Mouse (Mus musculus) midbrain, embryonic 16.5 days (tissue): Measurements from ENCODE around the gene Hspa12b. TPM values are rescaled to one million over a fixed set of nuclear protein-coding genes. Genes with fewer than 3 reads are reported as not detected.

Experiments used
- ATAC-seq: fragments of 200-750 bp; cut with Nextera tagmentation; 2 replicates; pipeline ENCODE4 v1.8.0; 2017; ENCODE audit warnings: moderate TSS enrichment
- H3K27ac ChIP-seq: fragments of 300-500 bp; sonication (generic); 2 replicates; pipeline ENCODE4 v1.5.1; 2014; ENCODE audit warnings: mild to moderate bottlenecking, low read length, mixed read lengths
- H3K27me3 ChIP-seq: fragments of 300-500 bp; sonication (generic); 2 replicates; pipeline ENCODE4 v1.6.1; 2014; ENCODE audit warnings: low read depth, low read length, mixed read lengths; ENCODE audit not compliant: control insufficient read depth, insufficient read depth
- H3K36me3 ChIP-seq: fragments of 300-500 bp; sonication (generic); 2 replicates; pipeline ENCODE4 v1.6.1; 2014; ENCODE audit warnings: mild to moderate bottlenecking, low read length, moderate library complexity, mixed read lengths; ENCODE audit not compliant: control insufficient read depth, insufficient read depth
- H3K4me1 ChIP-seq: fragments of 300-500 bp; sonication (generic); 2 replicates; pipeline ENCODE4 v1.6.1; 2014; ENCODE audit warnings: mild to moderate bottlenecking, low read length, mixed read lengths; ENCODE audit not compliant: control insufficient read depth, insufficient read depth
- H3K4me2 ChIP-seq: fragments of 300-500 bp; sonication (generic); 2 replicates; pipeline ENCODE4 v1.6.1; 2014; ENCODE audit warnings: mild to moderate bottlenecking, low read length, mixed read lengths
- H3K4me3 ChIP-seq: fragments of 300-500 bp; sonication (generic); 2 replicates; pipeline ENCODE4 v1.5.1; 2014; ENCODE audit warnings: low read depth, mild to moderate bottlenecking, low read length, moderate library complexity, mixed read lengths
- H3K9ac ChIP-seq: fragments of 300-500 bp; sonication (generic); 2 replicates; pipeline ENCODE4 v1.6.1; 2014; ENCODE audit warnings: low read depth, low read length, mixed read lengths
- H3K9me3 ChIP-seq: fragments of 300-500 bp; sonication (generic); replicated peaks from 2 replicates; pipeline ENCODE4 v1.6.1; 2014; ENCODE audit warnings: mild to moderate bottlenecking, low read length, mixed read lengths; ENCODE audit not compliant: control insufficient read depth, poor library complexity, severe bottlenecking
- WGBS: fragments of 180-500 bp; shearing (Covaris S2); extraction: QIAGEN DNeasy Blood & Tissue Kit; methylation state at CpG from one replicate; pipeline ENCODE4 v1.1.7; 2014; 5-methylcytosine and 5-hydroxymethylcytosine counted together
- polyA plus RNA-seq: library from polyadenylated mRNA; unstranded; fragments of >200 nt; fragmentation: Nextera tagmentation; extraction: Ambion mirVana; gene quantifications from 2 replicates; pipeline ENCODE4 v1.2.1, GENCODE M21; 2015

Gene Hspa12b
- polyA plus RNA-seq, 1 experiment from 2014 or later, result 5.0 TPM

DNA sequence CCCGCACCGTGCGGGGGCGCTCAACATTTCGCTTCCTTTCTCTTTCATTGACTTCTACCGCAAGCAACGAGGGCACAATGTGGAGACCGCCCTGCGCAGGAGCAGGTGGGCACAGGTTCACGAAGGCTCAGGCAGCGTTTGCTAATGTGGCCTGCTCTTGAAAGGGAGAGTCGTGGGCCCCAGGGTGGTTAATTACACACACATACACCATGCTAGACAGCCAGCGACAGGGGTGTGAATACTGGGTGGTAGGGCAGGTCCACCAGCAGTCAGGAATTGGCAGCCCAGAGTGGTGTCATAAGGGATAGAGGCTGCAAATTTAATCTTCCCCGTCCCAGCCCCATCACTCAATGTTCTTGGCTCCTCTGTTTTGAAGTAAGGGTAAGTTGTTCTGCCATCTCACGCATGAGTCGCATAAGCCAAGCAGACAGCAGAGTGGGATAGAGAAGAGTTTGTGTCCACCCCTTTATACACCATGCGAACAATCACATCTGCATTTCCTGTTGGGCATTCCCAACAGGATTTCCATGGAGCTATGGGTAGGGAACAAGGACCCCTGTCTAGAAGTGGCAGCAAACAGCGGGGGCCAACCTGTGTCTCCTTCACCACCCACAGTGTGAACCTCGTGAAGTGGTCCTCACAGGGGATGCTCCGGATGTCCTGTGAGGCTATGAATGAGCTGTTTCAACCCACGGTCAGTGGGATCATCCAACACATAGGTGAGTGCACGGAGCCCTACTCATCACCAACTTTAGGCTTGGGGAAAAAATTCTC, 16.1 kb downstream of the Hspa12b start:
- H3K9me3 ChIP-seq, result no peaks in the 10 kb centered on the region
- H3K4me2 ChIP-seq, result no peak overlapping the region
- H3K4me3 ChIP-seq, result no peak overlapping the region
- H3K9ac ChIP-seq, result no peak overlapping the region
- H3K36me3 ChIP-seq, result peaks cover 33% of the 10 kb centered on the region
- no peak overlapping the region for H3K27ac ChIP-seq
- WGBS, result 70% methylated on average over 22 of the region's 22 CpGs
- no peaks in the 10 kb centered on the region for H3K27me3 ChIP-seq
- ATAC-seq, result no peak
- no peaks in the 10 kb centered on the region for H3K4me1 ChIP-seq

DNA sequence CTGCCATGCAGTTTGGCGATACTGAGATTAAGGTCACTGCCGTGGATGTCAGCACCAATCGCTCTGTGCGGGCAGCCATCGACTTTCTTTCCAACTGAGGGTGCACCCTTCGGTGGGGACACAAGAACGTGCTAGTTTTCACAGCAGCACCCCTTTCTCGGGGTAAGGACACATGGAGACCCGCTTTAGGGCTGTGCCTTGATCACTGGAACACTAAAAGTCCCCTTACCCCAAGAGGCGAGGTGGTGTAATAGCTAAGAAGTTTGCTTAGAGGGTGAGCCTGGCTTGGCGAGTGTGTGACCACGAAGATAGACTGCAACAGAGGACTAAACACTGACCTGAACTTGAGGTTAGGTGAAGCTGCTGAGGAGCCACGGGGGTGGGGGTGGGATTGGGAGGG, 18.0 kb downstream of the Hspa12b start:
- Histone ChIP-seq H3K4me3 (no peak overlapping the region), H3K9me3 (no peaks in the 10 kb centered on the region), H3K4me2 (no peak overlapping the region), H3K27ac (no peak overlapping the region), H3K9ac (no peak overlapping the region), H3K4me1 (no peaks in the 10 kb centered on the region), H3K36me3 (peaks cover 43% of the 10 kb centered on the region), H3K27me3 (no peaks in the 10 kb centered on the region)
- WGBS, result 76% methylated on average over 13 of the region's 13 CpGs
- no peak for ATAC-seq

DNA sequence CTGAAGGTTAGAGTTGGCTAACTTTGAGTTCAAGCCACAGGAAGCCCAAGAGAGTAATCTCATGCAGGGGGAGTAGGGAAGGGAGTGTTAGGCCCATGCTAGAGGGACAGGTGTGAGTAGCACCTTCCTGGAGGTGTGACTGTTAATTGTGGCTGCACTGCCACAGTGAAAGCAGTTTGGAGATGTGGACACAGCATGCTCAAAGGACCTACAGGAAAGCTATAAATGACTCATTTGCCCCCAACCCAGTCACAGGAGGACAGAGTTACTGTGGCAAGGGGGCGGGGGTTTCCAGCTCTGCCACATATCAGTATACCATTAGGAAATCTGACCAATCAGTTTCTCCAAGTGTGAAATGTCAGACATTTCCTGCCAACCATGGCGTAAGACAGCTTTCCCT, 18.5 kb downstream of the Hspa12b start:
- H3K36me3 ChIP-seq, result peaks cover 43% of the 10 kb centered on the region
- ATAC-seq, result no peak

DNA sequence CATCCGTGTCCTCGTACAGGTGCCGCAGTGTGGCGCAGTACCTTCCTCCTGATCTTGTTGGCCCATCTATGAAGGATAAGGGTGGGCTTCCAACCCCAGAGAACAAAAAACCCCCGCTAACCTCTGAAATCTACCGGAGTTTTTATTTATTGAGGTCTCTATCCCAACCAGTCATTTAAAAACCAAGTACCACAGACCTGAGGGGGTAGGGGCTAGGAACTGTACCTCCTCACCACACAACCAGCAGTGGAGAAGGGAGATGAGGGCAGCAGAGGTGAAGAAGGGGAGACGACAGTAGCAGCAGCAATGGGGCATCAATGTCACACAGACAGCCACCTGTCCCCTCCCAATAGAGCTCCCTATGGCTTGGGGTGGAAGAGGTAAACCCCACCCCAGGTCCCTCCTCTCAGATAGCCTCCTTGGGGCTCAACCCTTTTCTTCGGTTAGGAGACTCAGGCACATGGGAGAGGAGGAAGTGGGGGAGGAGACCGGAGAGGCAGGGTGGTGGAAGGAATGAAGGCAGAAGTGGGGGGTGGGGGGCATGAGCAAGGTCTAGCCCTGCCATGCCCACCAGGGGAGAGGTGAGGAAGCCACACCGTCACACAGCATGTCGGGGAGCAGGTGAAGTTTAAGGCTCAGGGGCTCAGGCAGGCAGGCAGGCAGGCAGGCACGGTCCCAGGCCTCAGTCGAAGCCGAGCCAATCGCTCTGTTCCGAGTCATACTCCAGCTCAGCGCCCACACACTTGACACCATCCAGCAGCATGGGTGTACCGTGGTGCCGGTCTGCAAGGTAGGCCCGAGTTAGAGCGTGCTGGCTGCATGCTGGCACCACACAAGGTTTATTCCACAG, 19.3 kb downstream of the Hspa12b start:
- no peaks in the 10 kb centered on the region for H3K27me3 ChIP-seq
- no peak overlapping the region; the same call in 1 of the 2 replicates for H3K9ac ChIP-seq
- no peak overlapping the region for H3K27ac ChIP-seq
- H3K4me1 ChIP-seq, result no peaks in the 10 kb centered on the region
- H3K9me3 ChIP-seq, result no peaks in the 10 kb centered on the region
- no peak overlapping the region for H3K4me2 ChIP-seq
- H3K36me3 ChIP-seq, result peaks cover 43% of the 10 kb centered on the region
- H3K4me3 ChIP-seq, result no peak overlapping the region
- no peak for ATAC-seq
- WGBS, result 95% methylated on average over 21 of the region's 21 CpGs

More for the DNA sequence above, 18.5 kb downstream of the Hspa12b start:
- 88% methylated on average over 2 of the region's 2 CpGs for WGBS
- no peak overlapping the region for H3K4me3 ChIP-seq
- H3K4me1 ChIP-seq, result no peaks in the 10 kb centered on the region
- no peak overlapping the region for H3K4me2 ChIP-seq
- H3K27me3 ChIP-seq, result no peaks in the 10 kb centered on the region
- H3K9me3 ChIP-seq, result no peaks in the 10 kb centered on the region
- H3K27ac ChIP-seq, result no peak overlapping the region
- no peak overlapping the region for H3K9ac ChIP-seq

DNA sequence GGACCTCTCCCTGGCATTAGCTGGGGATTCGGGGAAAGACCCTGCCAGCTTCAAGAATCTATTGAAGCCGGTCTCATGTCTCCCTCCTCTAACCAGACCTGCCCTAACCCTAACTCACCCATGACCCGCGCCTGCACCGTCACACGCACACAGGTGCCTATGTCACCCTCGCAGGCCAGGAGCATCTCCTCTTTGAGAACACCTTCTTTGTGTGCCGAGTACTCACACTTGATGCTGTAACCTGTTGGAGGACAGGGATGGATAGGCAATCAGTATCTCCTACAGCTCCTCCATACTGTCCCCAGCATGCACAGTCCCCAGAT, 19.9 kb downstream of the Hspa12b start:
- ATAC-seq, result no peak
- no peak overlapping the region for H3K4me2 ChIP-seq
- H3K9me3 ChIP-seq, result no peaks in the 10 kb centered on the region
- H3K4me3 ChIP-seq, result no peak overlapping the region
- H3K9ac ChIP-seq, result no peak overlapping the region
- no peaks in the 10 kb centered on the region for H3K27me3 ChIP-seq
- H3K36me3 ChIP-seq, result peaks cover 43% of the 10 kb centered on the region
- 95% methylated on average over 8 of the region's 8 CpGs for WGBS
- H3K27ac ChIP-seq, result no peak overlapping the region
- H3K4me1 ChIP-seq, result no peaks in the 10 kb centered on the region

DNA sequence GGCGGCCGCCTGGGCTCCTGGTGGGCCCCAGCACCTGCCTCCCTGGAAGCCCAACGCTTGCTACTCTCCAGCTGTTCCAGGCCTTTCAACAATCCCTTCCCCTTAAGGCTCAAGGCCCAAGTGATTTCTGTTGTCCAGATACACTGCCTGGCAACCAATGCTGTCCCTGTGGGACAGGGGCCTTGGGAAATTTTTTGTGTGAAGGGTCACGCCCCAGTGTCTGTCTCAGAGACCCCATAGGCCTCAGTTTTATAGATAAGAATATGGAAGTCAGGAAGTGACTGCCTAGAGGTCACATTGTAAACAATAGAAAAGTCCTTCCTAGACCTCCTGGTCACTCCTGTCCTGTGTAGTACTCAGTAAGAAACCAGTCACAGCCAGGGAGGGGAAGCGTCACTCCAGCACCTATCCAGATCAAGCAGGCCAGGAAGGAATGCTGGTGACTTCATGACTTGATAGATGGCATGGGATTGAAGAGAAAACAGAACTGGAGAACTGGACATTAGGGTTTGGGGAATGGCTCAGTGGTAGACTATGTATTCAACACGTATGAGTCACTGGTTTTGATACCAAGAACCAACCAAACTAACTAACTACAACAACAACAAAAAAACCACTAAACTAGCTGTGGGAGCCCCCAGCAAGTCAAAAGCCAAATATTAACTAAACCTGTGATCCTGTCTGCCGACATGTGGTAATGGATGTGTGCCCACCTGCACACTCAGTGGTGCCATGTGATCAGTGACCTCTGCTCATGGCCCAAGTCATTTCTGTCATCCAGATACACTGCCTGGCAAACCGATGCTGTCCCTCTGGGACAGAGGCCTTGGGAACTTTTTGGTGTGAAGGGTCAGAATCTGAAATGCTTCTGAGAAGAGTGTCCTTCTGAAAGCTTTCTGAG, 21.5 kb downstream of the Hspa12b start:
- 91% methylated on average over 8 of the region's 8 CpGs for WGBS
- H3K4me2 ChIP-seq, result no peak overlapping the region
- no peaks in the 10 kb centered on the region for H3K4me1 ChIP-seq
- no peak overlapping the region for H3K27ac ChIP-seq
- no peaks in the 10 kb centered on the region for H3K9me3 ChIP-seq
- H3K4me3 ChIP-seq, result no peak overlapping the region
- H3K27me3 ChIP-seq, result no peaks in the 10 kb centered on the region
- ATAC-seq, result no peak
- H3K9ac ChIP-seq, result no peak overlapping the region
- H3K36me3 ChIP-seq, result peaks cover 40% of the 10 kb centered on the region

DNA sequence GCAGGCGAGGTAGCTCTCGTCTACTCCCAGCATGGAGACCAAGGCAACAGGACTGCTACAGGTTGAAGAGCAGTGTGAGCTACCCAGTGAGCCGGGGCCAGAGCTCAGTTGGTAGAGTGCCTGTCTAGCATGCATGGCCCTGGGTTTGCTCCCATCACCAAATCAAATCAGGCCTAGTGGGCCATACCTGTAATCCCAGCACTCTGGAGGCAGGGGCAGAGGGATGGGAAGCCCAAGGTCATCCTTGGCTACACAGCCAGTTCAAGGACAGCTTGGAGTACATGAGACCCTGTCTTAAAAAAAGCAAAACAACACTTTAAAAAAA, 22.1 kb downstream of the Hspa12b start:
- 97% methylated on average over 3 of the region's 3 CpGs for WGBS
- Histone ChIP-seq H3K9ac (no peak overlapping the region), H3K4me3 (no peak overlapping the region), H3K27ac (no peak overlapping the region), H3K4me2 (no peak overlapping the region), H3K9me3 (no peaks in the 10 kb centered on the region), H3K4me1 (no peaks in the 10 kb centered on the region), H3K27me3 (no peaks in the 10 kb centered on the region), H3K36me3 (peaks cover 37% of the 10 kb centered on the region)
- no peak for ATAC-seq

DNA sequence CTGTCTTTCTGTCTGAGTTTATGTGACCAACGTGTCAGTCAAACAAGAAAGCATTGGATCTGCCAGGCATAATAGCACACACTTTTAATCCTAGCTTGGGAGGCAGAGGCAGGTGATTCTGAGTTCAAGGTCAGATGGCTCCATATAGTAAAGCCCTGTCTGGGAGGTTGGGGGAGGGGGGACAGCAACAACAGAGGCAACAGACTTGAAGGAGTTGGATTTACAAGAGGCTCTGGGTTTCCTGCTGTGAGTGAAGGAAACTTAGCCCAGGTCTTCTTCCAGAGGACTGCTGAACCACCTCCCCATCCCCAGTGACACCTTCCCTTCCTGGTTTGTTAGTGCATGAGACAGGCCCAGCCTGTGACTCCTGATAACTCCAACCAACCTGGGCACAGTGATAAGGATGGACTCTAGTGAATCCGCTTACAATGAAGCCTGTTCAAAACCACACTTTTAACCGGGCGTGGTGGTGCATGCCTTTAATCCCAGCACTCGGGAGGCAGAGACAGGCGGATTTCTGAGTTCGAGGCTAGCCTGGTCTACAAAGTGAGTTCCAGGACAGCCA, 25.2 kb downstream of the Hspa12b start:
- Histone ChIP-seq H3K36me3 (peaks cover 19% of the 10 kb centered on the region), H3K9ac (no peak overlapping the region), H3K4me3 (no peak overlapping the region), H3K27me3 (no peaks in the 10 kb centered on the region), H3K27ac (no peak overlapping the region), H3K4me1 (no peaks in the 10 kb centered on the region; the same call in 1 of the 2 replicates), H3K4me2 (no peak overlapping the region), H3K9me3 (no peaks in the 10 kb centered on the region)
- 94% methylated on average over 7 of the region's 7 CpGs for WGBS
- ATAC-seq, result no peak
